Mouse (Mus musculus) G1E-ER4 (cell line): Measurements from ENCODE around the gene Agbl2. TPM values are rescaled to one million over a fixed set of nuclear protein-coding genes. Genes with fewer than 3 reads are reported as not detected.

ENCODE experiments used
- GATA1 ChIP-seq: IDR thresholded peaks from one replicate; pipeline ENCODE4 v1.8.0; 2012; ENCODE audit warnings: low read length, inconsistent platforms
- polyA plus RNA-seq: library from polyadenylated mRNA; stranded (reverse); fragments of >175 nt; gene quantifications from 2 replicates; pipeline ENCODE4 v1.2.3, GENCODE M21; 2012

Gene Agbl2
- polyA plus RNA-seq, 1 experiment = not detected

DNA sequence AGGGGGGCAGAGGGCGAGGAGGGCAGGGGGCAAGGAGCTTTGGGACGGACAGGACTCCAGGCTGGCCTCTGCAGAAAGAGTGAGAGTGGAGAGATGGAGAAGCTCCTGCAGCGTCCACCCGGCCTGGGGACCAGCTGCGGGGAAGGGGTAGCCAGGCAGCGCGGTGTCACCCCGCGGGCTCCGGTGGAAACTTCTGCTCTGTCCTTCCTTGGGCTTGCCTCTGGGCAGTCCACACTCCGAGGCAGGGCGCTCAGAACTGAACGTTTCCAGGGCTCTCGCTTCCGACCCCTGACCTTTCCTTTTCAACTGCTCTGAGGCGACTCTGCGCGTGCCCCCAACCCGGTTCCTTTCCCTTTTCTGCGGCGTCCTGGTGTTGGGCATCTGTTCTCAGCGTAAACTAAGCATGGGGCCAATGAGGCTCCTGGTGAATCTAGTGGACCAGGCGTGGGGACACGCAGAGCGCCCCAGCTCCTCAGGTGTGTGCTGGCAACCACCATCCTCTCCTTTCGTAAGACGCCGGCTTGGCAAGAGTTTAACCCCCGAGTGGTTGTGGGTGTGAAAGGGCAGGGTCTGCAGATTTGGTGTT lies 467 bp downstream of the Agbl2 start:
- TF ChIP-seq GATA1 = no peak

DNA sequence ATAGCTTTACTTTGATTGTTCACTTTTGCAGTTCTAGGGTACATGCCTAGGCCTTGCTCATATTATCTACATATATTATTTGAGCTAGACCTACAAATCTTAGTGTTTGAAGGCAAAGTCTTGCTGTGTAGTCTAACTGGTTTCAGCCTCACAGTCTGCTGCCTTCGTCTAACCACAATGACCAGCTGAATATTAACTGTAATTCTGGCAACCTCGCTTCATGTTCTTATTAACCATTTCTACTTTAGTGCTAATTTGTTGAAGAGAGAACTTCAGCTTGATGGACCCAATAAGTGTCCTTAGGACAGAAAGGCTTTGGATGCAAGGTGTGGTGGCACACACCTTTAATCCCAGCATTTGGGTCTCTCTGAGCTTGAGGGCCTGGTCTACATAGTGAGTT lies 5.6 kb downstream of the Agbl2 start:
- no peak for TF ChIP-seq GATA1

DNA sequence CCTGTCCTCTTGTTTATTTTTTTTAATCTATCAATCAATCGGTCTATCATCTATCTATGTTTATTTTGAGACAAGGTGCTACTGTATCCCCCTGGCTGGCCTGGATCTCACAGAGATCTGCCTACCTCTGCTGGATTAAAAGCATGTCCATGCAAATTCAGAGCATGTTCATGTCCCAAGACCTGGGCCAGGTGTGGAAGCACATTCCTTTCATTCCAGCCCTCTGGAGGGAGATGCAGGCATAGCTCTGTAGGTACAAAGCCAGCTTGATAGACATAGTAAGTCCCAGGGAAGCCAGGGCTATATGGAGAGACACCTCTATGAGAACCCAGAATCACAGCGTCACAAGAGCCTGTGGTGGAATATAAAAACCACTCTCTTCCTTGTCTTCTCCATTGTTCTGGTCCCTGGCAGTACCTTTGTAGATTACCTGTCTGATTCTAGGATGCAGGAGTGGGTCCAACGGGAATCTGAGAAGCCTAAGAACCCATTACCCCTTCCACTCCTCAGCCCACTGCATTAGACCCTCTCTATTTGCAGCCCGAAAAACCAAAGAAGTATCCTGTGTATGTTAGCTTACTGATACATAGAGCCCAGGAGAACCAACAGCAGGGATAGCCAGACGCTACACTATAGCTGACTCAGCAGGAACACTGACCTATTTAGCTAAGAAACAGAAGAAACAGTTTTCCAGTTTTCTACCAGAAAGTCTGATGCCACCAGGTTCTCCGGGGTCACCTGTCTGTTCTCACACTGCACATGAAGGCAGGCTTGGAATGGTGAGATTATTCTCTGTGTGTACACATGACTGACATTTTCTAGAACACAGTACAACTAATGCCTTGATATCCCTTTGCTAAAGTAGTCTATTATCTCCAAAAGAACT lies 26.0 kb downstream of the Agbl2 start:
- no peak for TF ChIP-seq GATA1

DNA sequence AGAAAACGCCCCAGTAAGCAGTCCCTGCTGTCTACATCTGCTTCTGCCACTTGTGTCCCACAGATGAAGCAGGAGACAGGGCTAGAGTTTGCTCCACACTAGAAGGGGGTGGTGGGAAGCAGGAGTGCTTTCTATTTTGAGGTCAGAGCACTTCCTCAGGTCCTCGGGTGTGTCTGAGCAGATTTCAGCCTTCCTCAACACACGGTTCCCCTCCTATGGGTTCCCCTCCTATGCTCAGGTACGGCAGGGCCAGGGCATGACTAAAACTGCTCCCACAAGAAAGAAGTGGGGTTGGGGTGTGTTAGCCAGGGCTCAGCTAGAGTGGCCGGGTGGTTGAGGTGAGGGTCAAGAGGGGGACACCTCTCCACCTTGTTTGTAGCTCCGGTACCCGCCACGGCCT lies 28.2 kb downstream of the Agbl2 start:
- TF ChIP-seq GATA1 = no peak

DNA sequence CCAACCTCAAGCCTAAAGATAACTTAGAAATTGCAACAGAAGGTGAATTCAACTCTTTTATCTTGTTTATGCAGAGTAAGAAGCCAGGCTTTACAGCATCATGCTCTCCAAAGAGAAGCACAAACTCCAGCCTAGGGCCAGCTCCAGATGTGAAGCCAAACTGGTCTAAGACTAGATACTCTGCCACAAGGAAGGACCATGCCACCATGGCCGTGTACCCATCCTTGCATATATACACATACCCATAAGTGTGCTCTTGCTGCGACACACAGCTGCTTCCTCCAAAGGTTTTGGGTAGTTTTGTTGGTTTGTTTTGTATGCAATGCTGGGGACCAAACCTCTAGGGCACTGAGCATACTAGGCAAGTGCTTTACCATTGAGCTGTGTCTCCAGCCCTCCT lies 32.7 kb downstream of the Agbl2 start:
- no peak for TF ChIP-seq GATA1

DNA sequence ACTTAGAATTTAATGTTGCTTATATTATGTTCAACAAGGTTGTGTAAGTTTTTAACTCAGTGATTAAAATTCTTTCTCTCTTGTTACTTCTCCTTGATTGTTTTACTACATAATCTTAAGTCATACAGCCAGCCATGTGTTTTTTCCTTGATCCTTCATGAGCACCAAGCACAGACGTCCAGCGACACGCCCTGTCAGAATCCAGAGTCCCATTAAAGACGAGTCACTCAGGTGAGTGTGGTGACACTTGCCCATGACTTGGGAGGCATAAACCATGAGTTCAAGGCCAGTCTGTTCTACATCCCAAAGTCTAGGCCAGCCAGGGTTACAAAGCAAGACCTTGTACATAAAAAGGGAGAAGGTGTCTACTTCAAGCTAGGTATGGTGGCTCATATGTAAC lies 33.6 kb downstream of the Agbl2 start:
- no peak for TF ChIP-seq GATA1

DNA sequence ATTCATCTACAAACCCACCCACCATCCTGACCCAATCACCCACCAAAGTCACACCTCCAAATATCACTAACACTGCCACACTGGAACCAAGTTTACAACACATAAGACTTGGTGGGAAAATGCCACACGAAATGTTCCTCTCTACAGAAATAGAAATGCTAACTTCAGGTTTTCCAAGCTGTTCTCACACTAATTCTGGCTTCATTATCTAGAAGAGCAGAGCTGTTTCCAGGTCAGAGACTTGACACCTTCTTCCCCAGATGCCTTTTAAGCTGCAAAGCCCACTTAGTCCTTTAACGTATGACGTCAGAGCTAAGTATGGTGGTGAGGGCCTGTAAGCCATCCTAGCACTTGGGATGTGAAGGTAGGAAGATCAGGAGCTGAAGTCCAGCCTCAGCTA lies 36.2 kb downstream of the Agbl2 start:
- no peak for TF ChIP-seq GATA1

DNA sequence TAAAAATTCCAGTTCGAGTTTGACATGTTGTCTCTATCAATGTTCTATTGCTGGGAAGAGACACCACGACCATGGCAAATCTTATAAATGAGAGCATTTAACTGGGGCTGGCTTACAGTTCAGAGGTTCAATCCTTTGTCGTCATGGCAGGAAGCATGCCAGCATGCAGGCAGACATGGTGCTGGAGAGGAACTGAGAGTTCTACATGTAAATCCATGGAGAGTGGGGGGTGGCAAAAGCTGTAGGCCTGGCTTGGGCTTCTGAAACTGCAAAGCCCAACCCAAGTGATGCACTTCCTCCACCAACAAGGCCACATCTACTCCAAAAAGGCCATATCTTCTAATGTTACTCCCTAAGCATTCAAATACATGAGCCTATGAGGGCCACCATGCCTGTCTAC lies 38.4 kb downstream of the Agbl2 start:
- TF ChIP-seq GATA1 = no peak

DNA sequence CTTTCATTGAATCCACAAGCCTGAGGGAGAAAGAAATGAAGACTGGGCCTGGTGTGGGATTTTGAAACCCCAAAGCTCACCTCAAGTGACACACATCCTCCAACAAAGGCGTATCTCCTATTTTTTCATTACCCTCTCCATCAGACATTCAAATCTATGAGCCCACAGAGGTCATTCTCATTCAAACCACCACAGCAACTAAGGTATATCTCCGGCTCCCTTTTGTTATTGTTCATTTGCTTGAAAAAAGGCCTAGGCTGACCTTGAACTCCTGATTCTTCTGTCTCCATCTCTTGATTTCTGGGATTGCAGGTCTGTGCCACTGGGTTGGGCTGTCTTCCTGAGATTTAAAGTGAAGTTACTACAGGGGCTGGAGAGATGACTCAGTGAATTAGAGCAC lies 40.5 kb downstream of the Agbl2 start:
- no peak for TF ChIP-seq GATA1

DNA sequence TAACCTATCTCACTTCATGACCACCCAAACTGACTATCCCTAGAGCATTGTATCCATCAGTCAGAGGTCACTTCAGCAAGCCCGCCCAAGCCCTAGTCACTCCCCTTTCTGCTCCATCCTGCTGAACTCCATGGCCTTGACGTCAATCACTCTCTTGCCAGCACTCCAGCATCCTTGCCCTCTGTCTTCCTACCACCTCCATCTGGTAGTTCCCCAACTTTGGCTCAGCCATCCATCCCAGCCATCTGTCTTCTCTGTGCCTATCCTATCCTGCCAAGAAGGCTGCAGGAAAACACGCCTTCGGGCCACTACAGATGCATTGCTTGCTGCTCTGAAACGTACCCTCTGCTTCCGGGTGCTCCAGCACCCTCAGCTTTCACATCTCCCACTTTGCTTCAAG lies 41.3 kb downstream of the Agbl2 start:
- TF ChIP-seq GATA1 = no peak

DNA sequence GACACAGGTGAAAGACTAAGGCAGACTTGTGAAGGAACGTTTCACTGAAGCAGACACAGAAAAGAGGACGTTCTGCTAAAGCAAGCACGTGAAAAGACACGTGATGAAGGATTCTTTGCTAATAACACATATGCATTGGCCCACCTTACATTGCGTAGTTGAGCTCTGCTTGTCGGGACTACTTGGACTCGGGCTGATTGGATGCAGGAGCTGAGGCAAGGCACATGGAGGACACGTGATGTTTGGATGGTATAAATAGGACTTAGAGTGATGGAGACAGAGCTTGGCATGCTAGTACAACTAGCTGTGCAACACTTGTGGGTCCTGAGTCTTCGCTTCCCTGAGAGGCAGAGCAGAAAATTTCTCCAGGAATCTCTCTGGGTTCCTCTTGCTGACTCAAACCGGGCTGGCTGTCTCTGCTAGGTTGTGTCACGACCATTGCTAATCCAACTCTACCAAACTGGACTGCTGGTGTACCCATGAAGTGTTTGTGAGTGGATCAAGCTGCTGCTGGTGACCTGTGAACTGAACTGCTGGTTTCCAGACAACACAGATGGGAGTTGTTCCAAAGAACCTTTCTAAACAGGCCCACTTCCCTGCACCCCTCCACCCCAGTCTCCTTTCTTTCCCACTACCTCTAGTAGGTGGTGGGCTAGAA lies 43.1 kb downstream of the Agbl2 start:
- TF ChIP-seq GATA1 = no peak

DNA sequence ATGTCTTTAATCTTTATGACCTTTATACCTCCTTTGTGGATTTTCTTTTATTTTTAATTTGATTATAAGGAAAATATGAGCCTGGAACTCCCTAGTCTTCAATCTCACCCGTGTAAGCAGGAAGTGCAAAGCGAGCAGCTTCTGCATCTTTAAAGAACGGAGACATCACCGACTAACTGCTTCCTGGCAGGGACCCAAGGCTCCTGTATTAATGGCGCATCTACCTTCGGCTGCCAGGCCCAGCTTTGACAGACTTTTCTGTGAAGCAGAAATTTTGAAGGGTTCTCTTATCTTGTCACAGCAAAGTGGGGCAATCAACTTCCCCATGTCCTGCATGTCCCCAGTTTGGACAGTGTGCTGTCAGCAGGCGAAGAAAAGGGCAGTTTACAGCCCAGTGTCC lies 46.2 kb downstream of the Agbl2 start:
- no peak for TF ChIP-seq GATA1

DNA sequence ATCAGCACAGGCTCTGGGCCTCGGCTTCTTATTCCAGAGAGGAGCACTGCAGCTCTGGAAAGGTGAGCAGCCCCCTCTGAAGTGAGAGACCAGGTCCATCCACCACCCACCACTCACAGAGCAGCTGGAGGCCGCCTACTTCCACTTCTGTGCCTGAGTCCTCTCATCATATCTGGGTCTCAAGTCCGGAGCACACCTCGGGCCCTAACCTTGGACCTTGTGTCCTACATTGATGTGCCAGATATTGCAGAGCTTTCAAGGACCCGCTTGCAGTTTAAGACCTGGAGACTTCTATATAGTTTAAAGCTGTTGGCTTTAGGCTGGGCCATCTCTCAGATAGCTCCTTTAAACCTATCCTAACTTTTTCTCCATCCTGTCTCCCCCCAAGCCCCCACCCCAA lies 51.0 kb downstream of the Agbl2 start:
- no peak for TF ChIP-seq GATA1

DNA sequence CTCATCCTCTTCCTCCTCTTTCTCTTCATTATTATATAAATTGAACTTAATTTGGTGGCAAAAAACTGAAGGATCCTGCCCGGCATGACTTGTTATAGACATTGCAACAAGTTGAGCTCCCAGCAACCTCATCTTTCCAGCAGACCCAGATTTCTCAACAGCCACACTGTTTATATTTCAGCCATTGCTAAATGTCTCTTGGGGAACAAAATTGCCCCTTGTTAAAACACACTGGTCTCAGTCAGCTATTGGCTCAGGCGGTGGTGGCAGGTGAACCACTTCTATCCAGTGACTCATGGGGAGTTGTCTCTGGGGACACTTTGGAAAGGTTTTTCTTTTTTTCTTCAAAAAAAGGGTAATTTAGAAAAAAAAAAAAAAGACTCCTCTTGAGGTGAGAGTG lies 56.1 kb downstream of the Agbl2 start:
- no peak for TF ChIP-seq GATA1

DNA sequence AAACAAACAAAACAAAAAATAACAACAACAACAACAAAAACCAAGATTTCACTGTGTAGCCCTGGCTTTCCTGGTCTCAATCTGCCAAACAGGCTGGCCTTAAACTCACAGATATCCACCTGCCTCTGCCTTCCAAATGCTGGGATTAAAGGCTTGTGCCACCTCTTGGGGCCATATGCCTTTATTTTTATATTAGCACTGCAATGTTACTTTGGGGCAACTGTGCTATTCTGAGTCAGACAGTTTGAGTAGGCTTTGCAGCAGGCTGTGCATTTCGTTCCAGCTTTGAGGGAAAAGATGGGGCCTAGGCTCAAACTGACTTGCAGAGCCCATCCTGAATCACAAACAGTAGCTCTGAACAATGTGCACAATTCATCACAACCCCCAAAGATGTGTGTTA lies 61.1 kb downstream of the Agbl2 start:
- TF ChIP-seq GATA1 = no peak

DNA sequence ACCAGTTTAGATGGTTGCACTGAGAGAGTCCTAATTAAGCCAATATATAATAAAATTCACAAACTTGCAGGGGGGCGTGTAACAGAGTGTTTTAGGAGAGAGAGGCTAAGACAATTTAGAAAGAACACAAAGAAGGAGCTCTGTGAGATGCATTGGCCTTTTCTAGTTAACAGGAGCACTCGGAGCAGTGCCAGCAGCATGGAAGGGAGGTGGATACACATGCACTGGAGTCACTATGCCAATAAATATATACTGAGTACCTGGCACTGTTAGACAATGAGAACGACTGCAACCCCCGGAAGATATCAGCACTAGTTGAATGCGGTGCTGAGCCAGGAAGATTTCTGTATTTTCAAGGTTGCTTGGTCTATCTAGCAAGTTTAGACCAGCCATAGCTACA lies 61.7 kb downstream of the Agbl2 start:
- no peak for TF ChIP-seq GATA1

DNA sequence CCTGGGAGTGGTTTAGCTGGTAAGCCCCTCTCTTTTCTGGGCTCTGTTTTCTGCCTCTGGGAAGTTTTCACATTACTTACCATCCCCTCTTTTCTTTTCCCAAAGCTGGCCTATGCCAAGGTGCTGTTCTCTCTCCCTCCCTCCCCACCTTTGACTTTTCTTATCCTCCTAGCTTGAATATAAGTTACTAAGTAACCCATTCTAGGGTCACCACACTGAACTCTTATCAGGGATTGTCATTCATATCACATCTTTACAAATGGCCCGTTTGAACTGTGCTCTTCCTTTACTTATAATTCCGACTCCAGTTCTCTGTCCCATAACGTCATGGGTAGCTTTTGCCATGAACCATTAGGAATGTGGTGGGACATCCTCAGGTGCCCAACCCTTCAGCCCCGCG lies 62.7 kb downstream of the Agbl2 start:
- no peak for TF ChIP-seq GATA1
